Comparison of ENCODE assay signal across 8 mouse cellular contexts in the genomic region with DNA sequence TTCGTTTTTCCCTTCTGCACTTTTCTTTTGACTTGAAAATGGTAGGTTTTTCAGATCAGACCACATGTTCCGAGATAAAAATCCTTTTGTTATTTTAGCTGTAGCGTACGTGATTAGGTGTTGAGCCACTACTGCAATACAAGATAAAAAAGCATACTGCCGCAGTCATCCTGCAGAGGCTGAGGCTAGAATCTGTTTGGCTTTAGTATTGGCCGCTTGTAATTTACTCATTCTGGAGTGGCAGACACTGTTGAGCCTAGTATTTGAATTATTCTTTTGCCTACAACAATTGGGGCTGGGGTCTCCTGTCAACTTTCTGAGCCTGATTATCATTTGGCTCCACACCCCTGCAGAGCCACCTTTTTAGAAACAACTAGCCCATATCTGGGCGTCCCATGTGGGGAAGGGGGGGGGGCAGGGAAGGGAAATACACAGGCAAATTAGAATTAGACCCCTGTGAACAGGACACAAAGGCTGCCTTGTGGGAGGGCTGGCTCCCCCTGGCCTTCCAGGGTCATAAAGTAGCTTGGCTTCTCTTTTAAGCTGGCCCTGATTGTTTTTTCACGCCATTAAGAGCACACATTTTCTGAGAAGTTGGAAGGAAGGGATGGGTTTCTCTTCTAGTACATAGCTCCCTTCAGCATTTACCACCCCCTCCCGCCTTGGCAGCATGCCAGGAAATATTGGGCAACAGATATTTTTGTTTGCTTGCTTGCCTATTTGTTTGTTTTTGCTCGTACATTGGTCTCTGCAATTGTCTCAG.
DNase-seq lines count a peak whose midpoint lies in the region; ATAC-seq lines count a peak whose summit lies in the region.

No protein-coding gene starts in this region.

- peak; percentile 48 to 53 for DNase-seq in cerebellum, postnatal 14 days
- DNase-seq in cerebellum, adult 18-20 months = no peak
- DNase-seq in adrenal gland, adult (ENCODE audit: inconsistent age in 2 of 2, low spot score in 1 of 2) = peak; percentile 16 to 33
- DNase-seq in kidney, adult 9 months = peak; percentile 11
- DNase-seq in neural tube, embryonic 10.5 days (ENCODE audit: extremely low spot score, low spot score) = peak; percentile 38
- DNase-seq in spleen, postnatal 4 days (ENCODE audit: low spot score in 2 of 2) = no peak

- no peak overlapping the region for H3K9ac ChIP-seq in forebrain, embryonic 16.5 days (replicated peaks; ENCODE audit: low read depth, low read length)

- H3K4me1 ChIP-seq in forebrain, embryonic 16.5 days (replicated peaks; ENCODE audit: control insufficient read depth, insufficient read depth, low read length) = peaks cover 6% of the 10 kb centered on the region; the same call in 1 of the 2 replicates

- 6% methylated on average over 10 of the region's 10 CpGs for whole genome bisulfite sequencing in forebrain, embryonic 16.5 days

- H3K27ac ChIP-seq in forebrain, embryonic 16.5 days (ENCODE audit: low read length) = no peak overlapping the region

- peak; percentile 70 for ATAC-seq in forebrain, embryonic 16.5 days
- no peak for ATAC-seq in megakaryocyte progenitor cell, adult 5-6 weeks (replicated peaks; ENCODE audit: poor library complexity)

- no peak overlapping the region for H3K4me3 ChIP-seq in forebrain, embryonic 16.5 days (replicated peaks; ENCODE audit: low read length)

- H3K4me2 ChIP-seq in forebrain, embryonic 16.5 days (ENCODE audit: low read length) = no peak overlapping the region

- H3K9me3 ChIP-seq in forebrain, embryonic 16.5 days (ENCODE audit: control insufficient read depth, low read length) = no peaks in the 10 kb centered on the region

- H3K27me3 ChIP-seq in forebrain, embryonic 16.5 days (replicated peaks; ENCODE audit: control insufficient read depth, insufficient read depth, low read length) = no peaks in the 10 kb centered on the region

- H3K36me3 ChIP-seq in forebrain, embryonic 16.5 days (ENCODE audit: control insufficient read depth, insufficient read depth) = no peaks in the 10 kb centered on the region

Comparison
In these comparisons a context has a peak if more than half of its experiments do, and no peak if none do; other contexts are left out.
1. DNase-seq: peak in cerebellum, postnatal 14 days (2 of 2), adrenal gland, adult (2 of 2), kidney, adult 9 months (single experiment) and neural tube, embryonic 10.5 days (single experiment); none in cerebellum, adult 18-20 months (0 of 2) and spleen, postnatal 4 days (0 of 2).